Mouse (Mus musculus) cerebellum, adult 9-11 months (tissue): ENCODE data around the gene Cs.

Experiments
- DNase-seq: peaks from one replicate; pipeline ENCODE4 v3.0.0; 2022

Cs gene

GRCm38 (mm10) chr10:128335582-128335981 is 2.0 kb upstream of the Cs start:
- DNase-seq = peak; percentile 60

DNA sequence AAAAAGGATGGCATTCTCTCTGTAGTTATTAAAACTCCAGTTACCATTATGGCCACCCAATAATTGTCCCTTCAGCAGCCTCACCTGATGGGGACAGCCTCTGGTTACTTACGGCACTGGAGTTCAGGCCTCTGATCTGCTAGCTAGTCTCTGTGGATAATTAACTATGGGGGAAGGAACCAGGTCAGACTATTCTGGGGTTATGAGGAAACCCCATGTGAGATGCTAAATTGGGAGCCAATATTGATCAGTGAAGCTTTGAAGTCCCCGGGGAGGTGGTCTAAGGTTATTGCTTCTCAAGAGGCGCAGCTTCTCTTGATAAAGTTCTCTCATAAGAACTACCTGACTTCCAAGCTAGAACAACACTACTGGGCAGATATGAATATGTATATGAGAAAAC is 1.3 kb upstream of the Cs start:
- DNase-seq = no peak

GRCm38 (mm10) chr10:128336597-128336996 is 937 bp upstream of the Cs start:
- DNase-seq = no peak

DNA sequence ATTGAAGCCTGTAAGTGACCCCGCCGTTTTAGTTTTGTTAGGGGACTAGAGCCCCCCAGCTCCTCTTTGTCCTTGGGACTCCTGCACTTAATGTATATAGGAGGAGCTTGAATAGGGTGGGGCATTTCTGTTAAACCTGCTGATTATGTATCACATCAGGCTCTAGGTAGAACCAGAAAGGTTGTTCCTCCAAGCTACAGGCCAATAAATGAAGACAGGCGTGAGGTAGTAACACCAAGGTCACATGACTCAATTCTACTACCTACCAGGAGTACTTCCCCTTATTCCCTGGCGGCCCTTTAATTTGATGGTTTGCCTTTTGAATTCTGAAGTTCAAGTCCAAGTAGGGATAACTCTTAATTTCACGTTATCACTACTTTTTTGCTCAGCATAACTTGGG is 881 bp downstream of the Cs start:
- no peak for DNase-seq

DNA sequence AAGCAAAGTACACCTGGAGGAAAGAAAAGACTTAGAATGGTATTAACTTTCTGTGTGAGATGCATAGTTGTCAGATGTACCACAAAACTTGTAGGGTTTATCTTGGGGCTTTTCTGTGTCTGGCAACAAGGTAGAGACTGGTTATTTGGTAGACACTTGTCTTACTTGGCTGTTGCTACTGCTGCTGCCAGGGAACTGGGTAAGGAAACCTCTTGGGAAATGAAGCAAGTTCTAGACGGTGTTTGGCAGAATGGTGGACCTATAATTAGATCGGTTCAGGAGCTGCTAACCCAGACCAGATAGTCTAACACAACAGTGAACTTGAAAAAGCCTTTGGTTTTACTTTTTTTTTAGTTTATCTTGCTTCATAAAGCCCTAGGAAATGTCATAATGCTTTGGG is 1.4 kb downstream of the Cs start:
- no peak for DNase-seq

- no peak for DNase-seq
Measured at GRCm38 (mm10) chr10:128340257-128340656, 2.7 kb downstream of the Cs start.

DNA sequence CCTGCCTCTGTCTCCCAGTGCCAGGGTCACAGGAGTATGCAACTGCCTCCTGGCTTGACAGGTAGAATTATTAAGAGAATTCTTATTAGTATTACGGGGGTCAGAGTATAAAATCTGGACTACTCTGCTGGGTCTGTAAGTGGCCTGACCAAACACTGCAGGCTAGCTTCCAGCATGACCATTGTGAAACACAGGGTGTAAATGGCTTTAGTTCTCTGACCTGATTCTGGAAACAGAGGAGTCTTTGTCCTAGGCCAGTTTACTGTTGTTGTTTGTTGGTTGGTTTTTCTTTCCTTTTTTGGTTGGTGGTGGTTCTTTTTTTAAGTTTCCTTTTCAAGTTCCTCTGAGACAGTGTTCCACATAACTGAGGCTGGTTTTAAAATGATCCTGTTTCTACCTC is 5.9 kb downstream of the Cs start:
- DNase-seq = no peak

- no peak for DNase-seq
Measured at GRCm38 (mm10) chr10:128344568-128345275, 7.2 kb downstream of the Cs start.

- no peak for DNase-seq
Measured at GRCm38 (mm10) chr10:128347541-128347940, 10.0 kb downstream of the Cs start.

- no peak for DNase-seq
Measured at GRCm38 (mm10) chr10:128358796-128359195, 21.3 kb downstream of the Cs start.

- DNase-seq = no peak
Measured at GRCm38 (mm10) chr10:128359226-128359625, 21.7 kb downstream of the Cs start.

DNA sequence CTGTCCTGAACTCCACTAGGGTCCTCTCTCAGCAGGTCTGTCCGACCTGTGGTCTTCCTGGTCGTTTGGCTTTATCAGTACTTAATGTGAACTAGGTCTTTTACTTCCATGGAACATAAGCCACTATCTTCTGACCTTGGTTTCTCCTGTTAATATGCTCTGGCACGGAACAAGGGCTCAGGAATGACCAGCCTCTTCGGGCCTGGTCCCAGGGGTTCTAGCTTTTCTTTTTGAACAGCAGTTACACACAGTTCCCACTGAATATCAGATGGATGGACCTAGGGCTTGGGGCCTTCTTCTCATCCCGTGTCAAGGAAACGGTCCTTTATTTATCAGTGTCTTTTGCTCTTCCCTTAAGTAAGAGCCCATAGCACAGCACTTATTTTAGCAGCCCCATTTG is 24.3 kb downstream of the Cs start:
- no peak for DNase-seq

GRCm38 (mm10) chr10:128362568-128362967 is 25.0 kb downstream of the Cs start:
- DNase-seq = no peak

DNA sequence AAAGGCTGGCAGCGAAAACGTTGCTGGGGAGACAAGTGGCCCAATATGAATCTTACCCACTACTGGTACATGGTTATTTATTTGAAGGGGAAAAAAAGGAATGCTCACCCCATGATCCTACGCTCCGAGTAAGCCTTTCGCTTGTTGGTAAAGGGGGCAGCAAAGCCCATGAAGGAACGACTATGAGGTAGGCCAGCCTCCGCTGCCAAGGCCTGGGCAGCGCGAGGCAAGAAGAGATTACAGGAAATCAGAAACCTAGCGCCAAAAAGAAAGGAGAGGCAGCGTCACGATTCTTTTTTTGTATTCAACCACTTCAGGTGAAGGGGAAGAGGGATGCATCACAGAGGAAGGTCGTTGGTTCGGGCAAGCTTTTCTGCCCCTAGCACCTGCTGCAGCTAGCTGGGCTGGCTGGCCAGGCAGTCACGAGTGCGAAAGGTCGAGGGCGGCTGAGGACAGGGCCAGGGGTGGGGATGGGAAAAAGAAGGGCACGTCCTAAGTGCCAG is 30.4 kb downstream of the Cs start:
- no peak for DNase-seq

- peak; percentile 98 for DNase-seq
Measured at GRCm38 (mm10) chr10:128368402-128369217, 31.1 kb downstream of the Cs start, which contains the start of gene Coq10a. TSS of gene Coq10a (minus strand) at chr10:128368997.

DNA sequence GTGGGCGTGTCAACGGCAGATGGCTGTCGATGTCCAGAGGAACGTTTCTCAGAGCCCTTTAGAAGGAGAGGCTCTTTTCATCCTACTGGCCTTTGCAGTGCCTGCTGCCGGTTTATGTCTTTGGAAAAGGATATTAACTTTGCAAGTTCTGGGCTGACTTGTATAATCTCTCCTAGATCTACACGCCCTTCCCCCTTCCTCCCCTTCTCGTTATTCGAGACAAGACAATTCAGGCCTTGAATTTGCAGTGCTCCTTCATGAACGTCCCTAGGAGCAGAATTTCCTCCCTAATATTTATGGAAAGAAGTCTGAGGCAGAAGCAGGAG is 31.6 kb downstream of the Cs start:
- no peak for DNase-seq

GRCm38 (mm10) chr10:128369599-128369998 is 32.1 kb downstream of the Cs start:
- no peak for DNase-seq

- no peak for DNase-seq
Measured at GRCm38 (mm10) chr10:128370021-128370420, 32.5 kb downstream of the Cs start.

- DNase-seq = peak; percentile 23
Measured at GRCm38 (mm10) chr10:128370601-128371000, 33.1 kb downstream of the Cs start.

DNA sequence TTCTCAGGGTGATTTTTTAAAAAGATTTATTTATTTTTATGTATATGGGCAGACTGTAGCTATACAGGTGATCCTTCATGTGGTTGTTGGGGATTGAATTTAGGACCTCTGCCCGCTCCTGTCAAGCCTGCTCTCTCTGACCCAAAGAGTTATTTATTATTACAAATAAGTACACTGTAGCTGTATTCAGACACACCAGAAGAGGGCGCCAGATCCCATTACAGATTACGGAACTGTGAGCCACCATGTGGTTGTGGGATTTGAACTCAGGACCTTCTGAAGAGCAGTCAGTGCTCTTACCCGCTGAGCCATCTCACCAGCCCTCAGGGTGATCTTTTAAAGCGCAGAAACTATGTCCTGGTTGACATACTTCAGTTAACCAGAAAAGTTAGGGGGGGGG is 34.6 kb downstream of the Cs start:
- DNase-seq = peak; percentile 20

GRCm38 (mm10) chr10:128372989-128373748 is 35.6 kb downstream of the Cs start:
- peak; percentile 9 for DNase-seq

- peak; percentile 28 for DNase-seq
Measured at GRCm38 (mm10) chr10:128374393-128374792, 36.9 kb downstream of the Cs start.

GRCm38 (mm10) chr10:128376099-128376454 is 38.5 kb downstream of the Cs start:
- no peak for DNase-seq
